ENCODE assay signal across 9 mouse cellular contexts in genomic region chr11:44002716-44003522, GRCm38 (mm10).
DNase-seq lines count a peak whose midpoint lies in the region; ATAC-seq and TF ChIP-seq lines count a peak whose summit lies in the region.
"Had no signal": no experiment of that assay in that cellular context is flagged by ENCODE, and none has a peak within 500 bp of the region (broad histone marks: within the 10 kb centered on the region; RNA-seq: fewer than 3 reads in every experiment).

No protein-coding gene starts in this region.

- H3K27ac ChIP-seq in forebrain, embryonic 11.5 days (ENCODE audit: low read depth, low read length) = no peak overlapping the region
- H3K27ac ChIP-seq in forebrain, embryonic 12.5 days = no peak overlapping the region
- H3K27ac ChIP-seq in liver, postnatal 0 days (ENCODE audit: low read depth) = no peak overlapping the region
- H3K27ac ChIP-seq in liver, embryonic 12.5 days = no peak overlapping the region

- 48% methylated on average over 6 of the region's 6 CpGs for WGBS in forebrain, embryonic 11.5 days
- 43% methylated on average over 6 of the region's 6 CpGs for WGBS in forebrain, embryonic 12.5 days
- WGBS in liver, postnatal 0 days (ENCODE audit: insufficient replicate concordance) = 51% methylated on average over 6 of the region's 6 CpGs
- 56% methylated on average over 6 of the region's 6 CpGs for WGBS in liver, embryonic 12.5 days (ENCODE audit: insufficient replicate concordance)

- H3K4me3 ChIP-seq in forebrain, embryonic 11.5 days (ENCODE audit: low read depth, low read length) = no peak overlapping the region
- H3K4me3 ChIP-seq in forebrain, embryonic 12.5 days (replicated peaks) = no peak overlapping the region
- H3K4me3 ChIP-seq in liver, postnatal 0 days (ENCODE audit: low read depth, low read length) = no peak overlapping the region
- no peak overlapping the region for H3K4me3 ChIP-seq in liver, embryonic 12.5 days
- no peak overlapping the region for H3K4me3 ChIP-seq in myocyte
- H3K4me3 ChIP-seq: erythroblast, embryonic 14.5 days had no signal

- TF ChIP-seq POLR2A in myocyte (IDR thresholded peaks at IDR 0.05; ENCODE audit: insufficient read length, low read depth) = no peak

- DNase-seq in forebrain, embryonic 11.5 days (ENCODE audit: low spot score) = no peak
- peak; percentile 51 for DNase-seq in liver, postnatal 0 days
- DNase-seq in heart, postnatal 14 days = peak; percentile 18 to 20
- no peak for DNase-seq in kidney, adult 8-10 months

- H3K4me1 ChIP-seq in forebrain, embryonic 11.5 days (replicated peaks; ENCODE audit: control insufficient read depth, insufficient read depth, low read length) = no peaks in the 10 kb centered on the region
- H3K4me1 ChIP-seq in forebrain, embryonic 12.5 days = peaks cover 7% of the 10 kb centered on the region
- H3K4me1 ChIP-seq in liver, postnatal 0 days (ENCODE audit: insufficient read depth) = peaks cover 8% of the 10 kb centered on the region; the same call in 1 of the 2 replicates
- no peaks in the 10 kb centered on the region for H3K4me1 ChIP-seq in liver, embryonic 12.5 days

- H3K4me2 ChIP-seq in forebrain, embryonic 11.5 days (ENCODE audit: low read depth, low read length, severe bottlenecking) = no peak overlapping the region
- no peak overlapping the region for H3K4me2 ChIP-seq in forebrain, embryonic 12.5 days
- no peak overlapping the region for H3K4me2 ChIP-seq in liver, postnatal 0 days (ENCODE audit: low read depth, low read length)
- H3K4me2 ChIP-seq in liver, embryonic 12.5 days = no peak overlapping the region
- H3K4me2 ChIP-seq in myocyte (ENCODE audit: low read depth) = peak overlapping the region; percentile 18

- intact Hi-C loops in heart, postnatal 14 days (cut with DNase I) = no loop called here

- no peak overlapping the region for H3K9ac ChIP-seq in forebrain, embryonic 11.5 days (ENCODE audit: low read length)
- H3K9ac ChIP-seq in forebrain, embryonic 12.5 days = no peak overlapping the region
- H3K9ac ChIP-seq in liver, postnatal 0 days (replicated peaks) = no peak overlapping the region
- H3K9ac ChIP-seq in liver, embryonic 12.5 days = no peak overlapping the region

- TF ChIP-seq CTCF in liver, postnatal 0 days (IDR thresholded peaks at IDR 0.05; ENCODE audit: low read depth) = no peak

- no peak overlapping the region for H3ac ChIP-seq in myocyte (ENCODE audit: control insufficient read depth, insufficient read length)

- TF ChIP-seq EP300 in liver, postnatal 0 days (IDR thresholded peaks at IDR 0.05; ENCODE audit: low read depth) = no peak

- no peaks in the 10 kb centered on the region for H3K9me3 ChIP-seq in forebrain, embryonic 11.5 days (ENCODE audit: control insufficient read depth, low read length)
- H3K9me3 ChIP-seq in forebrain, embryonic 12.5 days = no peaks in the 10 kb centered on the region
- no peaks in the 10 kb centered on the region for H3K9me3 ChIP-seq in liver, postnatal 0 days (ENCODE audit: low read length)
- no peaks in the 10 kb centered on the region for H3K9me3 ChIP-seq in liver, embryonic 12.5 days (replicated peaks)

- no peaks in the 10 kb centered on the region for H3K36me3 ChIP-seq in forebrain, embryonic 11.5 days (ENCODE audit: control insufficient read depth, insufficient read depth, low read length)
- H3K36me3 ChIP-seq in forebrain, embryonic 12.5 days (replicated peaks) = no peaks in the 10 kb centered on the region
- no peaks in the 10 kb centered on the region for H3K36me3 ChIP-seq in liver, postnatal 0 days (replicated peaks; ENCODE audit: insufficient read depth, low read length)
- H3K36me3 ChIP-seq in liver, embryonic 12.5 days = no peaks in the 10 kb centered on the region
- H3K36me3 ChIP-seq in myocyte (ENCODE audit: control insufficient read depth, insufficient read depth) = no peaks in the 10 kb centered on the region

- no peaks in the 10 kb centered on the region for H3K79me2 ChIP-seq in myocyte (ENCODE audit: control insufficient read depth, insufficient read depth)

- ATAC-seq in forebrain, embryonic 11.5 days (replicated peaks; ENCODE audit: low FRiP score) = 0 out of 2 replicates have a peak, but pooled peaks have one; percentile 27
- no peak for ATAC-seq in forebrain, embryonic 12.5 days (ENCODE audit: low FRiP score)
- peak; percentile 86 for ATAC-seq in liver, postnatal 0 days
- ATAC-seq in liver, embryonic 12.5 days = no peak
- no peak for ATAC-seq in megakaryocyte-erythroid progenitor cell, adult 5-6 weeks (replicated peaks; ENCODE audit: low FRiP score, low TSS enrichment, poor library complexity, severe bottlenecking)

- H3K27me3 ChIP-seq in forebrain, embryonic 11.5 days (ENCODE audit: control insufficient read depth, insufficient read depth, low read length) = no peaks in the 10 kb centered on the region
- H3K27me3 ChIP-seq in forebrain, embryonic 12.5 days = 0 out of 2 replicates have a peak, but pooled peaks cover 6% of the 10 kb centered on the region
- no peaks in the 10 kb centered on the region for H3K27me3 ChIP-seq in liver, postnatal 0 days (ENCODE audit: insufficient read depth, low read length)
- no peaks in the 10 kb centered on the region for H3K27me3 ChIP-seq in liver, embryonic 12.5 days (replicated peaks)
- no peaks in the 10 kb centered on the region for H3K27me3 ChIP-seq in myocyte (ENCODE audit: control insufficient read depth, insufficient read depth, insufficient read length)

TF ChIP-seq in myocyte, 11 proteins besides CTCF, POLR2A, EP300 and RAD21:
- TF ChIP-seq E2F4 (IDR thresholded peaks at IDR 0.05; ENCODE audit: insufficient read depth) (no peak), MAX (IDR thresholded peaks at IDR 0.05; ENCODE audit: low read depth) (no peak), REST (IDR thresholded peaks at IDR 0.05; ENCODE audit: insufficient read depth, insufficient read length) (no peak), TCF12 (IDR thresholded peaks at IDR 0.05; ENCODE audit: insufficient read depth, poor library complexity, severe bottlenecking) (no peak)

Comparison
In these comparisons a context has a peak if more than half of its experiments do, and no peak if none do; other contexts are left out.
1. ATAC-seq: peak in forebrain, embryonic 11.5 days (single experiment) and liver, postnatal 0 days (single experiment); none in forebrain, embryonic 12.5 days (single experiment), liver, embryonic 12.5 days (single experiment) and megakaryocyte-erythroid progenitor cell, adult 5-6 weeks (single experiment).
2. DNase-seq: peak in liver, postnatal 0 days (single experiment) and heart, postnatal 14 days (2 of 2); none in forebrain, embryonic 11.5 days (single experiment) and kidney, adult 8-10 months (0 of 2).